Mouse (Mus musculus) hindbrain, embryonic 16.5 days (tissue): ENCODE data around the gene Phykpl. TPM values are rescaled to one million over a fixed set of nuclear protein-coding genes. Genes with fewer than 3 reads are reported as not detected.
"Not testable (repeated sequence)": the region's sequence is repeated elsewhere in the genome, so short reads cannot be mapped to it uniquely, and the experiment has no call there.

Experiments
- ATAC-seq: fragments of 200-750 bp; cut with Nextera tagmentation; 2 replicates; pipeline ENCODE4 v1.8.0; 2017; ENCODE audit warnings: moderate TSS enrichment, moderate library complexity
- H3K27ac ChIP-seq: fragments of 300-500 bp; sonication (generic); 2 replicates; pipeline ENCODE4 v1.5.1; 2014; ENCODE audit warnings: low read depth, mild to moderate bottlenecking, control low read depth, low read length, moderate library complexity
- H3K27me3 ChIP-seq: fragments of 300-500 bp; sonication (generic); replicated peaks from 2 replicates; pipeline ENCODE4 v1.6.1; 2014; ENCODE audit warnings: low read length; ENCODE audit not compliant: control insufficient read depth, insufficient read depth
- H3K36me3 ChIP-seq: fragments of 300-500 bp; sonication (generic); 2 replicates; pipeline ENCODE4 v1.6.1; 2014; ENCODE audit warnings: mild to moderate bottlenecking, low read length, moderate library complexity, mixed read lengths; ENCODE audit not compliant: control insufficient read depth, insufficient read depth
- H3K4me1 ChIP-seq: fragments of 300-500 bp; sonication (generic); 2 replicates; pipeline ENCODE4 v1.6.1; 2014; ENCODE audit warnings: low read depth, low read length; ENCODE audit not compliant: control insufficient read depth, insufficient read depth
- H3K4me2 ChIP-seq: fragments of 300-500 bp; sonication (generic); 2 replicates; pipeline ENCODE4 v1.6.1; 2014; ENCODE audit warnings: mild to moderate bottlenecking, low read length, control low read depth, moderate library complexity
- H3K4me3 ChIP-seq: fragments of 300-500 bp; sonication (generic); 2 replicates; pipeline ENCODE4 v1.5.1; 2014; ENCODE audit warnings: mild to moderate bottlenecking, low read length, control low read depth, moderate library complexity
- H3K9ac ChIP-seq: fragments of 300-500 bp; sonication (generic); 2 replicates; pipeline ENCODE4 v1.6.1; 2014; ENCODE audit warnings: low read depth, mild to moderate bottlenecking, control low read depth, low read length, moderate library complexity
- H3K9me3 ChIP-seq: fragments of 300-500 bp; sonication (generic); 2 replicates; pipeline ENCODE4 v1.6.1; 2014; ENCODE audit warnings: mild to moderate bottlenecking, low read length, moderate library complexity; ENCODE audit not compliant: control insufficient read depth
- WGBS: fragments of 180-500 bp; shearing (Covaris S2); extraction: QIAGEN DNeasy Blood & Tissue Kit; methylation state at CpG from one replicate; pipeline ENCODE4 v1.1.7; 2014; 5-methylcytosine and 5-hydroxymethylcytosine counted together
- polyA plus RNA-seq: library from polyadenylated mRNA; unstranded; fragments of >200 nt; fragmentation: Nextera tagmentation; extraction: Ambion mirVana; gene quantifications from 2 replicates; pipeline ENCODE4 v1.2.1, GENCODE M21; 2015

Gene Phykpl
- polyA plus RNA-seq, 1 experiment from 2014 or later, result 9.2 TPM

DNA sequence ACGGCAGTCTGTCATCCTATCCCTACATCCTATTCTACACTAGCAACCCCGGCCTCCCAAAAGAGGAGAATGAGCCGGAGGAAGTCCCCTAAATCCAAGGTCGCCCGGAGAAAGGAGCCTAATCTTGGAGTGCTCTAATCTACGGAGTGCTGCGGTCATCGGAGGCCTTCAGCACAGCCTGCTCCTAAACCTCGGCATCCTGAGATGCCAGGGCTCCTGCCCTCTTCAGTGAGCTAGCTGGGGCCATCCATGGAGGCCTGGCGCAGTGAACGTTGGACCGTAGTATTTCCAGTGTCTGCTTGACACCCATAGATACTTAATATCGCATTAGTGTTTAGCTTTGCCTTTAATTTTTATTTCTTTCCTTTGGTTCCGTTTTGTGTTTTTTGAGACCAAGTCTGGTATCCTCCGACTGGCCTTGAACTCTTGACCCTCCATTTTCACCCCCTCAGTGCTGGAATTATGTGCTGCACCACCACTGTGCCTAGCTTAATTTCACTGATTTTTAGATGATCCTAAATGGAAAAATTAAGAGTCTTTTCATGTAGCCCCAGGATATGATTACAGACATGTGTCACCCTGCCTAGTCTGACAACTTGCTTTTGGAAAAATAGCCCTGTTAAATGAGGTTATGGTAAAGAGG, 22.7 kb downstream of the Phykpl start:
- Histone ChIP-seq H3K4me2 (peak overlapping the region; percentile 84), H3K4me1 (peaks cover 23% of the 10 kb centered on the region), H3K9ac (peak overlapping the region; percentile 88), H3K4me3 (peak overlapping the region; percentile 95), H3K27me3 (no peaks in the 10 kb centered on the region), H3K9me3 (no peaks in the 10 kb centered on the region), H3K27ac (peak overlapping the region; percentile 96), H3K36me3 (peaks cover 18% of the 10 kb centered on the region)
- WGBS, result 10% methylated on average over 15 of the region's 15 CpGs
- ATAC-seq, result peak; percentile 67; the same call in 1 of the 2 replicates

DNA sequence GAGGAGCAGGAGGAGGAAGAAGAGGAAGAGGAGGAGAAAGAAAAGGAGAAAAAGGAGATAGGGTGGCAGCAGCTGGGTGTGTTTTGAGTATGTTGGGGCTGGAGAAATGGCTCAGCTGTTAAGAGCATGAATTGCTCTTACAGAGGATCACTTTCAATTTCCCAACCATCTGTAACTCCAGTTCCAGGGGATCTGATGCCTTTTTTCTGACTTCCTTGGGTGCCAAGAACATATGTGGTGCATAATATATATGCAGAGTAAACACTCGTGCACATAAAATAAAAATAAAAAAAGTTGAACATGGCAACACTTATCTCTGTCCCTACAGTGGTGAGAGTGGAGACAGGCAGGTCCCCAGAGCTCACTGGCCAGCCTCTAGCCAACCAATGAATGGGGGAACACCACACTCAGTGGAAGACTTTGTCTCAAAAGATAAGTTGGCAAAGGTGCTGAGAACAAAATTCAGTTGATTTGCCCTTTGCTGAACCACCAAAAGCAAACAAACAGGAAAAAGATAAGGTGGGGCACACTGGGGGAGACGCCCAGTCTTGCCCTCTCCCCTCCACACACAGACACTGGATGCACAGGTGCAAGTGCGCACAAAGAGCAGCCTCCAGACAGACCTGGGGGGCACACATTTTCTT, 24.8 kb downstream of the Phykpl start:
- Histone ChIP-seq H3K27ac (no peak overlapping the region), H3K9ac (no peak overlapping the region), H3K27me3 (no peaks in the 10 kb centered on the region), H3K9me3 (no peaks in the 10 kb centered on the region), H3K4me3 (no peak overlapping the region), H3K36me3 (peaks cover 1% of the 10 kb centered on the region; the same call in 1 of the 2 replicates), H3K4me1 (peaks cover 17% of the 10 kb centered on the region), H3K4me2 (no peak overlapping the region)
- no peak for ATAC-seq
- WGBS, result 84% methylated on average over 3 of the region's 3 CpGs

DNA sequence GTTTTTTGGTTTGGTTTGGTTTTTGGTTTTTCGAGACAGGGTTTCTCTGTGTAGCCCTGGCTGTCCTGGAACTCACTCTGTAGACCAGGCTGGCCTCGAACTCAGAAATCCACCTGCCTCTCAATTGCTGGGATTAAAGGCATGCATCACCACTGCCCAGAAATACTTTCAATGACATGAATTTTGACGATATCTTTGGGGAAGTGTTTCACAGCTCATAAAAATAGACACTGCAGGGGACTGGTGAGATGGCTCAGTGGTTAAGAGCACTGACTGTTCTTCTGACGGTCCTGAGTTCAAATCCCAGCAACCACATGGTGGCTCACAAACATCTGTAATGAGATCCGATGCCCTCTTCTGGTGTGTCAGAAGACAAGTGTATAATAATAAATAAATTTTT, 25.4 kb downstream of the Phykpl start:
- not testable (repeated sequence) for H3K27me3 ChIP-seq, H3K36me3 ChIP-seq, H3K9me3 ChIP-seq, H3K4me2 ChIP-seq, ATAC-seq, H3K9ac ChIP-seq, H3K4me3 ChIP-seq, H3K27ac ChIP-seq
- WGBS, result 85% methylated on average over 5 of the region's 5 CpGs
- H3K4me1 ChIP-seq, result peaks cover 11% of the 10 kb centered on the region

DNA sequence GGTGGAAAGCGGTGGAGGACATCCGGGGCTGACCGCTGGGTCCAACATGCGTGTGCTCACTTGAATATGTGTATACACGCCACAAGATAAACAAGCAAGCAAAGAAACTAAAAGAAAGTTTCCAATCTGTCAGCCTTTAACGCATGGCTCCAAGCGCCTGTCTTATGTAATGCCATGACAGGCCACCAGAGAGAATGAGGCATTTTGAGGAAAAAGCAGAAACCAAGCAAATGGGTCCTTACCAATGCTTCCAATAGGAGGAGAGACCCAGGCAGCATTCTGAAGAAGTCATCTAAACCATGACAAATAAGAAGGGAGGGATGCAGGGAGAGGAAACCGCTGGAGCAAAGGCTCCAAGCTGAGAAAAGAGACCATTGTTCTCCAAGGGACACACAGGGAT, 29.7 kb downstream of the Phykpl start:
- no peak overlapping the region for H3K4me3 ChIP-seq
- no peak for ATAC-seq
- no peaks in the 10 kb centered on the region for H3K27me3 ChIP-seq
- no peak overlapping the region for H3K27ac ChIP-seq
- no peak overlapping the region for H3K9ac ChIP-seq
- no peak overlapping the region for H3K4me2 ChIP-seq
- WGBS, result 80% methylated on average over 8 of the region's 8 CpGs
- no peaks in the 10 kb centered on the region for H3K36me3 ChIP-seq
- H3K4me1 ChIP-seq, result no peaks in the 10 kb centered on the region; the same call in 1 of the 2 replicates
- H3K9me3 ChIP-seq, result no peaks in the 10 kb centered on the region

DNA sequence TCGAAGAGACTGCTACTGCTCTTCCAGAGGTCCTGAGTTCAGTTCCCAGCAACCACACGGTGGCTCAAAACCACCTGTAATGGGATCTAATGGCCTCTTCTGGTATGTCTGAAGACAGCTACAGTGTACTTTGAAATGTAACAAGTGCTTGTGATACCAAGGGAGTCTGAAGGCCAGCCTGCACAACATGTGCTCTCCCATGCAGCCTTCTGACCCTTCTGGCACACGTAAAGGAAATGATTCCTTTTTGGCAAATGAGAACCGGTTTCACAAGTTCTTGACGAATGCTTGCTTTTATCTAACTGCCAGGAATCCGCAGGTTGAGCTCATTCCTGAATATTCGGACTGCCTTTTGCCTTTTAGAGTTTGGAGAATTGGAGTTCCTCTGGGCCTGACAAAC, 30.6 kb downstream of the Phykpl start:
- peak overlapping the region; percentile 38 for H3K4me3 ChIP-seq

DNA sequence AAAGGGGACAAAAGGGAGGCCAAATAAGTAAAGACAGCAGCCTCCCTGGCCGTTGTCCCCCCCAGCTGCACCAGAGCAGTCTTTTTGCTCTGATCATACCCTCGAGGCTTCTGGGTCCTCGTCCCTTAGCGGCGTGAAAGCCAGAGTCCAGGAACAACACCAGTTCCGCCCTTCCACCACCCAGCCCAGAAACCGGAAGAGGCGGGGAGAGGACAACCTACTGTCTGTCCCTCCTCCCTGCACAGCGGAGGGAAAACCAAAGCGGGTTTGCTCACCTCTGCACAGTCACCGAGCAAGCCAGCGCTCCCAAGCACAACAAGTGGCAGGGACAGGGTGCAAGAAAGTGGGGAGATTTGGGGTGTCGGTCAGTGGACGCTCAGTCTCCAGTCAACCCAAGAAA, 31.0 kb downstream of the Phykpl start:
- H3K27me3 ChIP-seq, result no peaks in the 10 kb centered on the region
- no peaks in the 10 kb centered on the region for H3K9me3 ChIP-seq
- H3K4me3 ChIP-seq, result peak overlapping the region; percentile 38
- 6% methylated on average over 14 of the region's 14 CpGs for WGBS
- peaks cover 5% of the 10 kb centered on the region for H3K4me1 ChIP-seq
- no peaks in the 10 kb centered on the region for H3K36me3 ChIP-seq
- peak; percentile 28; the same call in 1 of the 2 replicates for ATAC-seq
- H3K4me2 ChIP-seq, result peak overlapping the region; percentile 66
- no peak overlapping the region for H3K27ac ChIP-seq
- H3K9ac ChIP-seq, result peak overlapping the region; percentile 60

More for the DNA sequence above, 30.6 kb downstream of the Phykpl start:
- H3K27me3 ChIP-seq, result no peaks in the 10 kb centered on the region
- no peak overlapping the region for H3K27ac ChIP-seq
- H3K9me3 ChIP-seq, result no peaks in the 10 kb centered on the region
- H3K4me2 ChIP-seq, result peak overlapping the region; percentile 66
- 53% methylated on average over 7 of the region's 7 CpGs for WGBS
- H3K4me1 ChIP-seq, result no peaks in the 10 kb centered on the region; the same call in 1 of the 2 replicates
- no peaks in the 10 kb centered on the region for H3K36me3 ChIP-seq
- H3K9ac ChIP-seq, result peak overlapping the region; percentile 60; the same call in 1 of the 2 replicates
- ATAC-seq, result no peak

DNA sequence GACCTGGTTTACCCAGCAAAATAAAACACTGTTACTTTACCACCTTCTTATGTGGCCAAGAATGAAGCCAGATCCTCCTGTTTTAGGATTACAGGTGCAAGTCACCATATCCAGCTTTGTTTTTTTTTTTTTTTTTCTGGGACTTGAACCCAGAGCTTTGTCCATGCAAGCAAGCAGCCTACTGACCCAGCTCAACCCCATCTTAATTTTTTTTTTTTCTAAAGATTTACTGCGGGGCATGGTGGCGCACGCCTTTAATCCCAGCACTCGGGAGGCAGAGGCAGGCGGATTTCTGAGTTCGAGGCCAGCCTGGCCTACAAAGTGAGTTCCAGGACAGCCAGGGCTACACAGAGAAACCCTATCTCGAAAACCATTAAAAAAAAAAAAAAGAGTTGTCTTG, 31.6 kb downstream of the Phykpl start:
- not testable (repeated sequence) for H3K4me1 ChIP-seq, H3K9me3 ChIP-seq, ATAC-seq, H3K4me3 ChIP-seq, H3K27ac ChIP-seq, H3K36me3 ChIP-seq, H3K9ac ChIP-seq, H3K27me3 ChIP-seq
- peak overlapping the region; percentile 66 for H3K4me2 ChIP-seq
- WGBS, result 94% methylated on average over 7 of the region's 7 CpGs

DNA sequence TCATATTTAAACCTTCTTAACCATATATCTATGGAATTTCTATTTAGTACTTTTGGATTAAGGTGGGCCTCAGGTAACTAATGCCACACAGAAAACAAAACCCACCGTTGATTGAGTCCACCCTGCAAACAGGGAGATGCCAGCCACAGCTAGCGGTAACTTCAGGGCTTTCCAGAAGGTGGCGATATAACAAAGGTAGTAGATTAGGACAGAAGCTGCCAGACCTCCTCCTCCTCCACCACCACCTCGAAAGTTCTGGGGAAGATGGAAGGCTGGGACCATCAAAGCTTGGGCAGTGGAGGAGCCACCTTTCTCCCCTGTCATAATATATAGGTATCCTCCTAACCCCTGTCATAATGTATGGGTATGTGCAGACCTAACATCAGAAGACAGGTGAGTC, 33.1 kb downstream of the Phykpl start:
- 2% methylated on average over 4 of the region's 4 CpGs for WGBS
- ATAC-seq, result no peak
- no peak overlapping the region for H3K27ac ChIP-seq
- peaks cover 11% of the 10 kb centered on the region for H3K4me1 ChIP-seq
- no peak overlapping the region for H3K4me3 ChIP-seq
- no peaks in the 10 kb centered on the region for H3K9me3 ChIP-seq
- no peaks in the 10 kb centered on the region for H3K27me3 ChIP-seq
- H3K4me2 ChIP-seq, result no peak overlapping the region
- H3K36me3 ChIP-seq, result no peaks in the 10 kb centered on the region; the same call in 1 of the 2 replicates
- no peak overlapping the region for H3K9ac ChIP-seq

DNA sequence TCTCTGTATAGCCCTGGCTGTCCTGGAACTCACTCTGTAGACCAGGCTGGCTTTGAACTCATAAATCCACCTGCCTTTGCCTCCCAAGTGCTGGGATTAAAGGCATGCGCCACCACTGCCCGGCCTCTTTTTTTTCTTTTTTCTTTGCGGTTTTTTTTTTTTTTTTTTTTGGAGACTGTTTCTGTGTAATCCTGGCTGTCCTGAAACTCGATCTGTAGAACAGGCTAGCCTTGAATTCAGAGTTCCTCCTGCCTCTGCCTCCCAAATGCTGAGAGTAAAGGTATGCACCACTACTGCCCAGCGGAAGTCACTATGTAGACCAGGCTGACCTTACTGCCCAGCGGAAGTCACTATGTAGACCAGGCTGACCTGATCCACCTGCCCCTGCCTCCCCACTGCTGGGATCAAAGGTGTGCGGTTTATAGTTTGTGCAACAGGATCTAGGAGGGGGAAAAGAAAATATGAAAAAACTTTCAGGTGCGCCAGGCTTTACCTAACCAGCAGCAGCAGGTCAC, 34.4 kb downstream of the Phykpl start:
- H3K4me1 ChIP-seq, result peaks cover 11% of the 10 kb centered on the region
- WGBS, result 57% methylated on average over 8 of the region's 8 CpGs
- H3K4me3 ChIP-seq, result peak overlapping the region; percentile 80
- H3K9me3 ChIP-seq, result no peaks in the 10 kb centered on the region
- no peaks in the 10 kb centered on the region for H3K27me3 ChIP-seq
- no peak overlapping the region for H3K27ac ChIP-seq
- H3K36me3 ChIP-seq, result peaks cover 8% of the 10 kb centered on the region
- no peak; the same call in 1 of the 2 replicates for ATAC-seq
- peak overlapping the region; percentile 50 for H3K9ac ChIP-seq
- peak overlapping the region; percentile 61 for H3K4me2 ChIP-seq
